Mouse (Mus musculus): ENCODE measurements around the gene Fes.

GRCm38 (mm10) chr7:80358039-80358438 is 29.7 kb downstream of the Fes start:
- TF ChIP-seq CTCF (IDR thresholded peaks at IDR 0.05) (no peak), EP300 (IDR thresholded peaks at IDR 0.05) (no peak)
